Mouse (Mus musculus) liver, postnatal 0 days (tissue): ENCODE data around the gene Extl2.

Experiments used
- CTCF ChIP-seq: sonication (generic); IDR thresholded peaks from 2 replicates; pipeline ENCODE4 v1.5.1; 2016; ENCODE audit warnings: antibody characterized with exemption, low read depth
- EP300 ChIP-seq: IDR thresholded peaks from 2 replicates; pipeline ENCODE4 v1.6.1; 2016; ENCODE audit warnings: antibody characterized with exemption, low read depth, mild to moderate bottlenecking

- TF ChIP-seq CTCF = no peak
- no peak for TF ChIP-seq EP300
These were observed 49.8 kb downstream of the Extl2 start for GRCm38 (mm10) chr3:116057078-116057477.
